Mouse (Mus musculus) cerebellum, adult 2 months (tissue): ENCODE data around the gene Tbr1.

Experiments used
- CTCF ChIP-seq: fragments of 200-500 bp; IDR thresholded peaks from 2 replicates; pipeline ENCODE4 v1.5.1; 2011; ENCODE audit warnings: low read depth, mild to moderate bottlenecking, control low read depth, low read length, moderate library complexity, borderline replicate concordance; ENCODE audit not compliant: insufficient read depth
- POLR2A ChIP-seq: fragments of 200-500 bp; IDR thresholded peaks from 2 replicates; pipeline ENCODE4 v1.6.1; 2011; ENCODE audit warnings: low read length, control low read depth, borderline replicate concordance; ENCODE audit not compliant: insufficient read depth

- no peak for TF ChIP-seq POLR2A
- no peak for TF ChIP-seq CTCF
These were observed 3.7 kb downstream of the Tbr1 start for GRCm38 (mm10) chr2:61806346-61806825.
